Mouse (Mus musculus): Measurements from ENCODE around the gene Hoxb13.

The Hoxb13 gene

DNA sequence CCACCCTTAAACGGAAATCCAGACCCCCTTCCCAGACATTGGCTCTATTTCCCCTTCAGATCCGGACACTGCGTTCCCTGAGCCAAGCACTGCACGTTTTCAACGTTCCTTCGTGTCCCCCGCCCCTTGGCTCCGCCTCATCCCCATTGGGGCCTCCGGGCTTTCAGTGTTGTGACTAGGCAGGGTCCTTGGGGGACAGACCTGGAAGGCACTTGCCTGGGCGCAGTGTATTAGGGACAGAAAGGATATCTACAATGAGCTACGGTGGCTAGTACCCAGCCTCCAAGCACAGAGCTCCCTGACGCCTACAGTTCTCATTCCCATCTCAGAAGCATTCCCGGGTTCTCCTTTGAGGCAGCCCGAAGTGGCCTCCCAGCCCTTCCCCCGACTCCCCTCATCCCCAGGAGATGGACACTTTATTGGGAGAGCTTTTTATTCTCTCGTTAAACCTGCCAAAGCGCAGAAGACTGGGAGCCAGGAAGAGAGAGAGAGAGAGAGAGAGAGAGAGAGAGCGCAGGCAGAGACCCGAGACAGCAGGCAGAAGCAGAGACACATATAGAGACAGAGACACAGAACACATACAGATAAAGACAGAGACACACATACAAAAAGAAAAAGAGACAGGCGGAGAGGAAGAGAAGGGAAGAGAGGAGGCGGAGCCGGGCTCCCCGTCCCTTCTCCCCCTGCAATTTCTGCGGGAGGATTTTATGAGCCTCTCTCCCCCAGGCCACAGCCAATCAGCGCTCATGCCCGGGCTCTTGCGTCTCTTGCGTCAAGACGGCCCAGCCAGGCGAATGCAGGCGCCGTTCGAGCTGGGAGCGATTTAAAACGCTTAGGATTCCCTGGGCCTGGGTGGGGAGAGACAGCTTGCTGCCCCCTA, at the start of gene Hoxb13:
Hoxb13 (plus strand) TSS at position 796 of the 880 bp plus-strand sequence.
- no peak for DNase-seq

DNA sequence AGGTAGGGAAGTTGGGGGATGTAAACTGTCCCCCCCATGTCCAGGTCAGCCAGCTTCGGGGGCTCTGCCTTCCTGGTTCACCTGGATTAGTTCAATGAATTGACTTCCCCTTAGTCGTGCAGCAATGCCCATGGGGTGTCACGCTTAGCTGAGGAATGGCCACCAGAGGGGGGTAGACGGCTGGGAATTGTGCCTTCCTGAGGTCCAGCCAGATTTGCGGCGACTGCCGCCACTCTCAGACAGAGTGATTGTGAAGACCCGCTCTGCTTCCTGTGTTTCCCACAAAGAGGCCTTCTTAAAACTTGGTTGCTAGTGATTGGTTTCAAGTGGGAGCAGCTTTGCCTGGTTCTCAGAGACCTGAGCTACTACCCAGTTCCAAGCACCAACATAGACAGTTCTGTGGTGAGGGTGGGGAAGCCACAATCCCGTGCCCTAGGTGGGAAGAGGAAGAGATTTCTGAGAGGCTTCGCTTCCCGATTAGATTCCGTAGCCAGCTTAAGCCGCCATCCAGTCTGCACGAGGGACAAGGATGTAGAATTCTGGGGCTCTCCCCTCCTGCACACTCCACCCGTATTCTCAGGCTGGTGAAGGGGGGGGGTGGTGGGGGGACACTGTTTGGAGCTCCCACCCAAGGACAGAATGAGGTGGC, 48.4 kb upstream of the Hoxb13 start:
- DNase-seq: peak; percentile 3

DNA sequence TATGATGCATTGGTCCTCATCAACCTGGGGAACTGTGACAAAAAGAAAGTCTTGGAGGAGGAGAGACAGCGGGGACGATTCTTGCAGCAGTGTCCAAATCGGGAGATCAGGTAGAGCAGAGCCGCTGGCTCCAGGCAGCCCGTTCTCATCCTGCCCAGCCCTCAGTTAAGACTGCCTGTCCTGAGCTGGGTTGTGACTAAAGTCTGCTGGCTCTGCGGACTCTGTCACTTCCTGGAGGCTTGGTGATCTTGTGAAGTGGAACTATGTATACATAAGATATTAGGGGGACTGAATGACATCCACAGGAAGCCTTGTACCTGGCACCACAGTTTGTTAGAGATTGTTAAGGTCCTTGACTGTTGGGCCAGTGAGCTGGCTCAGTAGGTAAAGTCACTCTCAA, 46.6 kb upstream of the Hoxb13 start:
- DNase-seq: no peak

DNA sequence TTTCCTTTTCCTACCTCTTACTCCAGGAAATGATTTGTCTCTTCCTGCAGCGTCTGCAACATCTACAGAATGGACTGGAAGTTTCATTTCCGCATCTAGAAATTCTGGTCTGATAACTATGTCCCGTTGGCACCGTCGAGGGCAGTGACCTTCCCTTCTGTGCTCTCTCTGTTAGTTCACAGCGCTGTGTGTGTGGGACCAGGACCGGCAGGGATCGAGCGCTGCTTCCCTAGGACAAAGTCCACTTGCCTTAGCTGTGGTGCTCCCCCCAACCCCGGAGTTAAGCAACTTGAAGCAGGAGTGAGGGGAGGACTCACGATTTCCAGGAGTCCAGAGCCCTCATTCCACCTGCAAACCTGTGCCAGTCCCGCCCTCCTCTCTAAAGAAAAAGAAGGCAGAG, 29.3 kb upstream of the Hoxb13 start:
- DNase-seq: no peak

DNA sequence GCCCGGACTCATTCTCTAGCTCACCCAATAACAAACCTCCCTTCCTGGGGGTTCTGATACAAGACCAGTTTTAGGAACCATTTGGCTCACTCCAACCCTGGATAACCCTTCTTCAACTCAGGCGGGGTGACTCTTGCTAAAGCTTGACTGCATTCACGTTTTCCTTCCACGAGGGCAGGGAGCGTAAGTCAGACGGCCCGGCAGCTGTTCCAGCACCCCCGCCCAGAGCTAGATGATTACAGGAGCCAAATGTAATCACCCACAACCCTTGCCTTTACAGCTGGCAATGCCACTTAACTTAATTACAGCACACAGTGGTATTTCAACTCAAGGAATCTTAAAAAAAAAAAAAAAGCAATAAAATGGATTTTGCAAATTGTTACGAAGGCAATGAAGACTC, 26.0 kb upstream of the Hoxb13 start:
- DNase-seq: no peak

DNA sequence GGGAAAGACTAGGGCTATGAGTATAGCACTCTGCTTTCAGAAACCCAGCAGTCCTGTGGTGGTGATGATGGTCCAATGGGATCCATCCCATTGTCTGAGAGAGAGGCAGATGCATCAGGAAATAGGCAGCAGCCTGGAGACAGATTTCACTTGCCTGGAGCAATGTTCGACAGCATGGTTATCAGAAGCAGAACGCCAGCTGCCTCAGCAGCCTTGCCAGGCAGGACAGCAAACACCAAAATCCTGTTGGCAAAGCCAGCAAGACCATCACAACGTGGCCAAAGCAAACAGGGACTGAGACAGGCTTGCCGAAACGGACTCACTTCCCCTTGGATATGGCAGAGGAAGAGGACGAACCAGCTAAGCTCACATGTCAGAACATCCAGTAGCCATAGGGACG, 25.1 kb upstream of the Hoxb13 start:
- DNase-seq: no peak

DNA sequence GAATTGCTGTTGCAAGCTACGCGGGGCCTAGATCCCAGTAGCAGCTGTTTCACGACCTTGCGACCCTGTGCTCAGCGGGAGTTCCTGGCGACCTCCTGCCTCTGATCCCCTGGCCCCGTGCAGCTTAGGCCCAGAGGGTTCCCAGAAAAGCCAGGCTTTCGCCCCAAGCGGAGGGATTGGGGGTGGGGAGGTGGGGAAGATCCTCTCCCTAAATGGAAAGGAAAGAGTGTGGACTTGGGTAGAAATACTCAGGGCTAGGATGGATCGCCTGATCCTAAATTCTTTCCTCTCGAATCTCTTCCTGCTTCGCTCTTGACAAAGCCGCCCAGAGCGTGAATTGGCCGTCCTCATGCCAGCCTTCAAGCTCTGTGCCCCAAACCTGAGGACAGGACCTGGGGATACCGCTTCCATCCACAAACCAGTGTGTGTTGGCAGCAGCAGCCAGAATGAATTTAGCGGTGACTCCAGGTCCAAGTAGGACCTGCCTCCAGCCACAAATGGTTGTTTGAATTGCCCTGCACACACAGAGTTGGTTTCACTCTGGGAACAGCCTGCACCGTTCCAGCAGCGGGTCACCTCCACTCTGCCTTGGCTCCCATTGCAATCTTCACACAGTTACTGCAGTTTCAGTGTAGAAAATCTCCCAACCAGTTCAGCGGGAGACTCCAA, 23.3 kb upstream of the Hoxb13 start:
- DNase-seq: no peak

DNA sequence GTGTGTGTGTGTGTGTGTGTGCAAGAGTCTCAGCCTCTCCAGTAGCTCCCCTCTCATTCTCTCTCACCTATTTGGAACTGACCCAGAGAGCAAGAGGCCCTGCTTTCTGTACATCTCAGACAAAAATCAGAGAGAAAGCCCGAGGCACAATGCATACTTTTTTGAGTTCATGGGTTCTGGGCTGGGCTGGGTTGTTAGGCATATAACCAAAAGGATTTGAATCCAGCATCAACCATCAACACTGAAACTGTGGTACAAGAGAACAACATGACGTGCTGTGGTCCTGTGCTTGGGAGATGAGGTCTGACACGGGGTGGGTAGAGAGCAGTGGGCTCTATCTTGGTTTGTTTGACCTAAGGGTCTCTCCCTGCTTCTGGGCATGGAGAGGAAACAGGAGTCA, 22.5 kb upstream of the Hoxb13 start:
- no peak for DNase-seq

DNA sequence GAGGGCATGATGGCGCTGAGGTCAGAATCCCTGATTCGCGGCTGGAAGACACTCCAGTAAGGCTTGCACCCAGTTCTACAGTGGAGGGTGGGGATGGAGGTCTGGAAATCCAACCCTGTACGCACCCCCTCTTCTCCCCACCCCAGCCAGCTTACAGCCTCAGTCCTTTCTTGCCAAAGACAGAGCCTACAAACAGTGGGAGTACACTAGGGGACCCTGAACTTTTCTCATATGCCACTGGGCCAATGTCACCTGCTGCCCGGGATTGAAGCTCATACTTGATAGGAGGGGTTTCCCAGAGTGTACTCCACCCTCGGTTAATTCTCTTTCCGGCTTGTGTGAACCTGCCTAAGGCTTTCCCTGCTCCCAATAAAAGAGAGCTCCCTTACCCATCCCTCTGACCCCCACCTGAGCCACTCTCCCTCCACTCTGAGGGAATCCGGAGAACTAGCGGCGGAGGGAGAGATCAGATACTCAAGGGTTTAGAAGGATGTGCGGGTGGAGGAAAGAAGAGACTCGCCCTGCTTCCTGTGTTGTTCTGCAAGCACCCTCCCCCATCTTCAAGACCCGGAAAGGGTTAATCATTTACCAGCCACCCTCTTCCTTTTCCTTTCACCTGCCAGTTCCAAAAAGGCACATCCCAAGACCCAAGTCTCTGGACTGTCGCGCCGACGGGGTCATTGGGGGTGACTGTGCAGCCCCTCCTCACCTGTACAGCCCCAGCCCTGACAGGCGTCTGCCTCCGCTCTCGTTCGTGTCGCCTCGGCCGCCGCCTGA, 21.4 kb upstream of the Hoxb13 start:
- DNase-seq: no peak

DNA sequence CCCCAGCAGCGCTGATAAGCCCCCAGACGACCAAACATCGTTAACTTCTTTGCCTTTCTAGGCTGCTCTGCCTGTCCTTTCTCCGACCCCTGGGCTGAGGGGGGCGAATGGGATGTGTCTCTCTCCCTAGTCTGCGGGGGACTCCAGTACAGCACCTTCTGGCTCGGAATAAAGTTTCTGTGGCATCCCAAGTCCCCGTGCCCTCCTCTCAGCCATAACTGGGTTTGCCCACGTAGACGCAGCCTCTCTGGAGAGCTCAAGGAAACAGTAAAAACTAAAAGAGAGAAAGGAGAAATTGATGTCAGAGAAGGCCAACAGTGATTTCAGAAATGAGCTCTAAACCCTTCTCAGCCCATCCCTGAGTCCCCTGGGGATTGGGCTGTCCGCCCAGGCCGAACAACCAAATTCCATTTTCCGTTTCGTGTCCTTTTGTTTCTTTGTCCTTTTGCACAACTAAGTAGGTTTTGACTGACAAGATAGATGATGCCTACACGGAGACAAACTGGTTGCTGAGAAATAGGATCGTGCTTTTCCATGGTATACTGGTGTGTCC, 20.8 kb upstream of the Hoxb13 start:
- DNase-seq: no peak

DNA sequence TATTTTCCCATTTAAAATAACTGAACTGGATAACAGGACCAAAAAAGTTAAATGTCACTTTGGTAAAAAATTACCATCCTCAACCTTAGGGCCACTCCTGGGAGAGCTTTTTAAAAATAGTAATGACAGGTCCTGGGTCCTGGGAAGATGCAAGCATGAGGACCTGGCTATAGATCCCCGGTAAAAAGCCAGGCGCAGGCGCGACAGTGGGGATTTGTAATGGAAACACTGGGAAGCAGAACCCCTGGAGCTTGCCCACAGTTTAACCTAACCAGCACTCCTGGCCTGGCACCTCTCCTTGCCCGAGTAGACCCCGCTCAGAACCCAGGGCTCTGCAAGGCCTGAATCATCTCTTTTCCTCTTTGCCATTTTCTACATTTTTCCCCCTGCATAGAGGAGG, 19.2 kb upstream of the Hoxb13 start:
- DNase-seq: no peak

DNA sequence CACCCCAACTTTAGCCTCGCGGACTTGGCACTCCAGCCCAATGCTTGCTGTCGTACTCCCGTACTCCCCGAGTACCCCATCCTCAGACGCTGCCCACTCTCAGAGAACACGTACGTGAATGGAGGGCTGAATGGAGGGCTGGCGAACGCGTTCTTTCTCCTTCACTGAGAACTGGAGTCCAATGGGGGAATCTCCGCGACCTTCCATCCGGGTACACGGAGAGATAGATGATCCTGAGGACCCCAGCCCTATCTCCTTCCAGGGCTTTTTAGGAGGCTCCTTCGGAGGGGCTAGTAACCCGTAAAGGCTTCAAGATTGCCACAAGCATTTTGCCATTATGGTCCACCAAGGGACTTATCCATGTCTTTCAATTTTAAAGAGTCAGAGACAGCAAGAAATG, 18.6 kb upstream of the Hoxb13 start:
- DNase-seq: no peak

DNA sequence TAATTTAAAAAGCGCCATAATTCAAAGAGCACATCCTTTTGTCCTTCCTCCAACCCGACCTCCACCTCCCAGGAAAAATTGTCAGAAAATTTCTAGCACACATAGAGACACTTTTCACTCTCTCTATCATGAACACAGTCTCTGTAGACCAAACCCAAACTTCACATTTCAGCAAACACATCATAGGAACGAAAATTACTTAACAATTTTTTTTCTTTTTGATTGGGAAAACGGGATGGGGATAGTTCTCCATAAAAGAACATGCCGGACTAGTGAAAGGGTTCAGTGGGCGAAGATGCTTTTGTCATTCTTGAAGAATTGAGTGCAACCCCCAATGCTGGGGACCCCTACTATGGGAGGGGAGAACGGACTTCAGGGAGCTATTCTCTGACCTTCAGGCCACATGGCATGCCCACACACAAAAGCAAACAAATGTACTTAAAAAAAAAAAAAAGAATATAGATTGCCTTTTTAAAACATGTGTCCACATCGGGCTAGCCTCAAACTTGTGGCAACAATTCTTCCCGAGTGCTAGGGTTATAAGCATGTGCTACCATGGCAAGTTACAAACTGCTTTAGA, 18.1 kb upstream of the Hoxb13 start:
- no peak for DNase-seq

DNA sequence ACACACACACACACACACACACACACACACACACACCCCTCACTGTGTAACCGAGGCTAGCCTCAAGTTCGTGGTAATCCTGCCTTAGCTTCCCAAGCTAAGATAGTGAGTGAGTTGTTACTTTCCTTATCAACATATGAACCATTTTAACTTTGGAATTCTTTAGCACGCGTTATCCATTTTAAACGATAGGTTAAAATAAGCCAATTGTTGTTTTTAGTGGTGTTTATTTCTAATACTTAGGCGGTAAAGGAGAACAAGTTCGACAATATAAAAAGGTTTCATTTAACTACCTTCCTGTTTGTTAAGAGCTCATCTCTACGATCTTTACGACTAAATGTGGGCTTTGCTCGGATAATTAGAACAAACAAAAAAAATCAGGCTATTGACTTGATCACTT, 17.3 kb upstream of the Hoxb13 start:
- DNase-seq: no peak

DNA sequence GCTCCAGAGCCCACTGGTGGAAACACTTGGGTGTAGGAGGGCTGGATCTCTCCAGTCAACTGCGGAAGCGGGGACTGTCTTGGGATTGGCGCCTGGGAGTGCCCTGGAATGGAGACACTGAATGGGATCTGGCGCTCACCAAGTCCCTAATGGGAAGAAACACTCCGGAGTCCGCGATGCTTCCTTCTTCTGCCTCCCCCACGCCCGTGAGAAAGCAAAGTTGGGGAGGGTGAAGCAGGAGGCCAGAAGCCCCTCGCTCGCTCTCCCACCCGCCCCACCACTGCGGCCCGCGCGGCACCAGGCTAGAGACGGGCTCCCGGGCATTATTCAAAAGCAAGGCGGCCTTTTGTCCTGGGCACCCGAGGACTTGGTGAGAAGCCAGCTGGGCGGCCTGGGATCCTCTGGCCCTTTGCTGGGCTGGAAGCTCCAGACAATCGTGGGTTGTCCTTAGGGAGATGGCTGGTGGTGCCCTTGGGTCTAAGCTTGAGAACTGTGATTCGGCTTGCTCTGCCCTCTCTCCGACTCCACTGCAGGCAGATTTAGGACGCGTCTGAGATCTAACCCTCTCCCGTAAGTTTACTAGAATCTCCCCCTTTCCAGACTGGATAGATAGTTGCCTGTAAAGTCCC, 16.5 kb upstream of the Hoxb13 start:
- DNase-seq: no peak

DNA sequence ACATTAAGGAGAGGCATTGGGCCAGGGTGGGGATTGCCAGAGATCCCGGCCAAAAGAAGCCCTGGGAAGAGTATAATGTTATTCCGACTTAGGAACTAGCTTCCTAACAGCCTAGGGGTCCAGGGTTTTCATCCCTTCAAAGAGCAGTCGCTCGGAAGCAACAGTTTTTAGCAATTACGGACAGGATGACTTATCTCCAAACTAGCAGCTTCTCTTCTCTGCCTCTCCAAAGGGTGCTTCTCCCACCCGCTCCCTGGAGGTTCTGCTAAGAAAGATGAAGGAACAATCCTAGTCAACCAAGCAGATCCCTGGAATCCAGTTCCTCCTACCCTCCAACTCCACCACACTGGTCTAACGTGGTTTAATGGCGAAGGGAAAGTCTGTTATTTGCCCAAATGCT, 15.8 kb upstream of the Hoxb13 start:
- DNase-seq: no peak

DNA sequence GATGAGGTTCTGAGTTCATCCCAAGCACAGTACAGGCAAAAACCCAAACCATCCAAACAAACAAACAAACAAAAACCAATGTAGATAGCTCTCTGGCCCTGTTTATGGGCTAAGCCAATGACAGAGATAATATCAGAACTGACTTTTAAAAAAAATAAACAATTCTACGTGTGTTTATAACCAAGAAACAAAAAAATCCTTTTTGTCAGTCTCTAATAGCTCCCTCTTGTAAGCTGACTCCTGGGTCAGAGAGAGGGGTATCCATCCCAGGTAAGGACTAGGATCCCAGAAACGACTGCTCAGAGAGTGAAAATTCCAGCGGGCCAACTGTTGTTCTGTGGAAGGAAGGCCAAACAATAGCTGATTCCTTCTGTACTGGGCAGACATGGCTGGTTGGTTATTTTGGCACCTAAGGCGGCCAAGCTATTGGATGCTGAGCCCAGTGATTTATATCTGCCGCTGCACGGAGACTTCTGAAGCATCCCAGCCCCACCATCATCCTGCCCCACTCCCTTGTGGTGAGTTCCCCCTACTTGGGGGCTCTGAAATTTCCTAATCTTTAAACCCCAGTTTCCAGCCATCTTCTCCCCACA, 15.1 kb upstream of the Hoxb13 start:
- no peak for DNase-seq

DNA sequence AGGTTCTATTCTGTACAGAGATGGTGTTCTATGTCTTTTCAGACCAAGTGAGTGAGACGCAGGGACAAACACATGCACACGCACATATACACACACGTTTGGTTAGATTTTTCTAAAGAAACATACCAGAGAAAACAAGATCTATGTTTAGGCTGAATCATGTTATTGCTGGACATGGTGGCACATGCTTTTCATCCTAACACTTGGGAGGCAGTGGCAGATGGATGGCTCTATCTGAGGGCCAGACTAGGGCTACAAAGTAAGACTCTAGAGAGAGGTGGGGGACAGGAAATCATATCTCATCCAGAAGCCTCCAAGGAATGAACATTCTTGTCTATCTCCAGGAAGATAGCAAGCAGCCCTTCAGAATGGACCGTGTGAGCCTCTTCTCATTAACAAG, 13.1 kb upstream of the Hoxb13 start:
- no peak for DNase-seq

DNA sequence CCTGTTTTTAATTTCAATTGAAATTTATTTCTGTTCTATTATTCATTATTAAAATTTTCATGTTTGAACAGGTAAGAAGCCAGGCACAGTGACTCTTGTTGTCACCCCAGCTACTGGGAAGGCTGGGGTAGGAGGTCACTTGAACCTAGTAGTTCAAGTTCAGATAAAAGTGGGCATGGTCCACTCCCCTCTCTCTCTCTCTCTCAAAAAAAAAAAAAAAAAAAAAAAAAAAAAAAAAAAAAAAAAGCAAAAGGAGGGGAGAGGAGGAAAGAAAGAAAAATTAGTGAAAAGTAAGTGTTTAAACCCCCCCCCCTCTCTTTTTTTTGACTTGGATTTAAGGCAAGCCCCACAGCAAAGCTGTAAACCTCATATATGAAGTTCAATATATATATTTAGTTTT, 9.9 kb upstream of the Hoxb13 start:
- DNase-seq: no peak

DNA sequence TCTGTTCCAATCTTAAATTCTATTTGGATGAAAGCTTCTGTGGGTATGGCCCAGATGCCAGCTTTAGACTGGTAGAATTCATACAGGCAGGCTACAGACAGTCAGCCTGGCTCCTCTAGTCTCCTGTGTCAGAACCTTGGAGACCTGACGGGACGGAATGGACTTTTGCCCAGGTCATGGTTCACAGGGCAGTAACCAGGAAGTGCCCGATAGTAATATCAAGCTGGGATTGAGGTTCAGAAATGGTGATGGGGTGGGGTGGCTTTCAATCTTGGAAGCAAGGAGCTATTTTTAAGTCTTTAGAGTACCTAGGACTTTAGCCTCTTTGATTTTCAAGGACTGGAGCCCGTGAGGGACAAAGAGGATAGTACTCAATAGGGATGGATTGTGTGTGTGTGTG, 6.8 kb upstream of the Hoxb13 start:
- no peak for DNase-seq

DNA sequence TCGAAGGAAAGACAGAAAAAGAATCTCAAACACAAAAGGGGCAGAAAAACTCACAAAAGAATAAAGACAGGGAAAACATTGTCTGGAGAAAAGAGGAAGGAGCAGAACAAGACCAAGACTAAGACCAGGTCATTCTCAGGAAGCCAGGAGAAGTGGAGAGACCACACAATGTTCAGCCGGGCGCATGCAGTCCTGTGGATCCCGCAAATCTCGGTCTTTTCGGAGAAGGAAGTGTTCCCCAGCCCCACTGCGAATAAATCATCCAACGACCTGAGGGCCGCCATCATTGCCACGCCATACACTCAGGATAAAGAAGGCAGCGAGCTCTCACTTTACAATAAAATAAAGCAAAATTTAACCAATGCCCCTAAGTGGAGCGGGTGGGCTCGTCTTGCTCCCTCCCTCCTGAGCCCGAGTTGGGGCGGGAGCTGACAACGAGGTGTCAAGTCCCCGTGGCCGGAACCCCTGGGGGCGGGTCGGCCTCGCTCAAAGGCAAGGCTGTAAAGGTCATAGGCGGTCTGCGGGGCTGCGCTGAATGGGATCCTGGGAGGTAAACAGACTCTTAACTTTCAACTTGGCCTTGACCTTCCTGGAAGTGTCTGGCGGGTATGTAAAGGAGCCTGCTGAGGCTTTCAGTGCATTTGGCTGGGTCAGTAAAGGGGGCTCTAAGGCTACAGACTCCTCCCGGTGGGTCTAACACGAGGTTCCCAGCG, 4.2 kb upstream of the Hoxb13 start:
- no peak for DNase-seq

Data from cerebellum, adult 11-12 months (tissue).